Mouse (Mus musculus): ENCODE results near the gene Sh3bgrl3. TPM values are rescaled to one million over a fixed set of nuclear protein-coding genes. Genes with fewer than 3 reads are reported as not detected.

Sh3bgrl3 gene
- polyA plus RNA-seq (2017; shearing (Covaris generic)): 1,589 TPM

DNA sequence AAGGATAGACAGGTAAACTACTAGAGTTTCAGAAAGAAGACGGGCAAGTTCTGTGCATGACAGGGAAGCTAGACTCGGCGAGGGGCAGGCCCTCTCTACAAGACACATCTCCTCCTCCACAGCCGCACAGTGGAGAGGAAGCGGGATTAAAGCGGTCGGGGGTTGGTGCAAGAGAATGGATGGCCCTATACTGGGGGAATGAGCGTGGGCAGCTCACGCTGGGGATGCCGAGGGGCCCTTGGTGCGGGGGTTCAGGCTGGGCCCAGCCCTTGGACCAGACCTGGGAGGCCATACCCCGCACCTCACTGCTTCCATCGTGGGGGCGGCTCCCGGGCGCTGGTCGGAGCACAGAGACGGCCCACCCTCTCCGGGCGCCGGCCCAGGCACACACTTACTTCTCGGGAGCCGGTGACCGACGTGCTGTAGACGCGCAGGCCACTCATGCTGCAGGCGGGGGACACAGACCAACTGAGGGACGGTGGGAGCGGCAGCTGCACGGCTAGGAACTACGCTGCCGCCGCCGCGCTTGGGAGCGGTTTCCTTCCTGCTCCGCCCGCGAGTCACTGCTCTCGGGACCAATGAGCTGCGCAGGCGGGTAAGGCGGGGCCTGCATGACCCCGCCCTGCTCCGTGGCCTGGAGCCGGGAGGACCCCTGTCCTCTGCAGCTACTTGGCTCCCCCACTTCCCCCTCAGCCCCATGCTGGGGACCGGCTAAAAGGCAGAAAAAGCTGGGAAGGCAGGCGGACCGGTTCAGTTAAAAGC is at the start of gene Sh3bgrl3:
Gene Sh3bgrl3 (minus strand): TSS at position 569 of the 762 bp plus-strand sequence.

DNA sequence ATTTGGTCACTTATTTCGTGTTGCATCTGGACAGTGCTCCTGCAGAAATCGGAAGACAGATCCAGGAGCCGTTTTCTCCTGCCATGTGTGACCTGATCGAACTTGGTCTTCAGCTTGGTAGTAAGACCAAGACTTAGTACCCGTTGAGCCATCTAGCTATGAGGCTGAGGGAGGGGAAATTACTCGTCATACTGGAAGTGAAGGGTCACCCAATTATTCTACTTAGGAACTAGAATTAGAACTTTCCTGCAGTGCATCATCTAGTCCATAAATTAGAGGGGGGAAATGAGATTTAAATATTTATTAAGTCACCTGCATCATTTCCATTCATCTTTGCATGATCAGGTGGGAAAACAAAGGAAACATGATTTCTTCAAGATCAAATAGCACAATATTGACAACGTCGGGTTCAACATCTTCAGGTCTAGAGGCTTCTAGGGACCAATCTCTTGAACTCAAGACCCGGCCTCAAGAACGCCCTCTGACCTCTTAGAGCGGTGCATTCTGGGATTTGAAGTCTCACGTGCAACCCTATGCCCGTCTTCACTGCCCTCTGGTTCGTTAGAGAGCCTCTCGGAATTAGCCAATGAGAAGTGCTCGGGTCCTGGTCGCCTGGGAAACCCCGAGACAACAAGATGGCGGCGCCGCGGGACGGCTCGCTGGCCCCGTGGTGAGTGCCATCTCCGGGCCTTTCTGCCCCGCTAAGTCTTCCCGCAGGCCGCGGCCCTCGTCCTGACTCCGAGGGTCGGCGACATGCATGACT is 26.4 kb downstream of the Sh3bgrl3 start, which contains the start of gene Ubxn11:
Gene Ubxn11 (plus strand): TSS at position 592 of the 763 bp plus-strand sequence.

DNA sequence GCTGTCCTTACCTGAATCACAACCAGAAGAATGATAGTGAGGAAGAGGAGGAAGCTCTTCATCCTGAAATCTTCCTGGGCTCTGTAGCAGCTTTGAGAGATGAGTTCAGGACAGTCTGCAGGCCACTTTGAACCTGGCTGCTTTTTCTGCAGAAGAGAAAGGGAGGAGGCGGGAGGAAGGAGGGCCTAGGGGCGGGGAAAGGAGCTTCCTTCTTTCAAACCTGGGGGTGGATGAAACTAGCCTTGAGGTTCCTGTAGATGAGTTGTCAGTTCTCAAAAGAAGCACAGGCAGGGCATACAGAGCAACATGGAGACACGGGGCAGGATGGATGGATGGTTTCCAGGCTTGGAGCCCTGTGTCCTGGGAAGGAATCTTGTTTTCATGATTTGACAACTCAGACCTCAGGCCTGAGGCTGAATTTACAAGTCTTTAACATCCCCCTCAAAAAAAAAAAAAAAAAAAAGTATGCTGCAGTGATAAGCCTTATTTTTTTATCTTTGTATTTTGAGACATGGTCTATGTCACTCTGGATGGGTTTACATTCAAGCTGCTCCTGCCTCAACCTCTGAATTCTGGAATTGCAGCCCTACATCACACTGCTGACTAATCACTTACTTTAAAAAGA is 33.6 kb downstream of the Sh3bgrl3 start, which contains the start of gene Cd52:
Gene Cd52 (minus strand): TSS at position 160 of the 625 bp plus-strand sequence.

Other genes starting within 250 kb of the Sh3bgrl3 start
- 263 TPM for gene Rps6ka1, start 241.0 kb downstream of the Sh3bgrl3 start, polyA plus RNA-seq (2017; shearing (Covaris generic))
- 443 TPM for gene Hmgn2, start 160.1 kb downstream of the Sh3bgrl3 start, polyA plus RNA-seq (2017; shearing (Covaris generic))
- gene Dhdds, start 127.9 kb downstream of the Sh3bgrl3 start, polyA plus RNA-seq (2017; shearing (Covaris generic)): 37.9 TPM
- not detected for gene Lin28a, start 109.9 kb downstream of the Sh3bgrl3 start, polyA plus RNA-seq (2017; shearing (Covaris generic))
- gene Zfp683, start 75.0 kb downstream of the Sh3bgrl3 start, polyA plus RNA-seq (2017; shearing (Covaris generic)): 2.1 TPM
- gene Crybg2, start 68.0 kb downstream of the Sh3bgrl3 start, polyA plus RNA-seq (2017; shearing (Covaris generic)): 18.0 TPM
- 3,141 TPM for gene Cd52, start 33.7 kb downstream of the Sh3bgrl3 start, polyA plus RNA-seq (2017; shearing (Covaris generic))
- gene Ubxn11, start 26.2 kb downstream of the Sh3bgrl3 start, polyA plus RNA-seq (2017; shearing (Covaris generic)): 57.8 TPM
- 73.8 TPM for gene Cep85, start 58.3 kb upstream of the Sh3bgrl3 start, polyA plus RNA-seq (2017; shearing (Covaris generic))
- gene Gm7534, start 74.2 kb upstream of the Sh3bgrl3 start, polyA plus RNA-seq (2017; shearing (Covaris generic)): not detected
- not detected for gene Catsper4, start 98.6 kb upstream of the Sh3bgrl3 start, polyA plus RNA-seq (2017; shearing (Covaris generic))
- gene Cnksr1, start 109.6 kb upstream of the Sh3bgrl3 start, polyA plus RNA-seq (2017; shearing (Covaris generic)): not detected
- 4.7 TPM for gene E130218I03Rik, start 114.9 kb upstream of the Sh3bgrl3 start, polyA plus RNA-seq (2017; shearing (Covaris generic))
- 12.8 TPM for gene Zfp593, start 116.8 kb upstream of the Sh3bgrl3 start, polyA plus RNA-seq (2017; shearing (Covaris generic))
- gene Gm30191, start 118.1 kb upstream of the Sh3bgrl3 start, polyA plus RNA-seq (2017; shearing (Covaris generic)): not detected
- not detected for gene Grrp1, start 125.3 kb upstream of the Sh3bgrl3 start, polyA plus RNA-seq (2017; shearing (Covaris generic))
- 22.7 TPM for gene Pdik1l, start 159.1 kb upstream of the Sh3bgrl3 start, polyA plus RNA-seq (2017; shearing (Covaris generic))
- not detected for gene Trim63, start 186.3 kb upstream of the Sh3bgrl3 start, polyA plus RNA-seq (2017; shearing (Covaris generic))
- 0.52 TPM for gene Slc30a2, start 214.4 kb upstream of the Sh3bgrl3 start, polyA plus RNA-seq (2017; shearing (Covaris generic))

Data from CD4-positive, CD25-positive, alpha-beta regulatory T cell, adult 9 weeks (primary cell).